Comparison of ENCODE assay signal across 25 mouse cellular contexts in the genomic region with DNA sequence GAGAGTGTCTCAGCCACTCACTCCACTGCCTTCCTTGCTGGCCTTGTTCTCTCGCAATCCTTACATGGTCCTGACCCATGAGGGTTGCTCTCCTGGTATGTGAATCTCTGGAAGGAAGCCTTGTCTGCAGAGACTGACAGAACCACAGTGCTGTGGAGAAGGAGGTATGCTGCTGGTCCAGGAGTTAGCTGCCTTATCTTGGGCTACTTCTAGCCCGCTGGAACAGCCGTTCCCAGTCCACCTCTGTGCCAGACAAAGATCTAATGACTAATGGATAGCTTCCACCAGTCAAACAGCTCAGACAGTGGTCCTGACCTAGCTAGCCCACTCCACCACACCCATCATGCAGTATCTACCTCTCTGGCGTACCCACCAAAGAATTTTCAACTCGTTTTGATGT. TPM values are rescaled to one million over a fixed set of nuclear protein-coding genes. Genes with fewer than 3 reads are reported as not detected.
DNase-seq lines count a peak whose midpoint lies in the region; TF ChIP-seq lines count a peak whose summit lies in the region.
"Had no signal": no experiment of that assay in that cellular context is flagged by ENCODE, and none has a peak within 500 bp of the region (broad histone marks: within the 10 kb centered on the region; RNA-seq: fewer than 3 reads in every experiment).

No protein-coding gene starts in this region.

- TF ChIP-seq POLR2A in heart, adult 2 months (IDR thresholded peaks at IDR 0.05; ENCODE audit: insufficient read depth, low read depth, low read length), result no peak

- H3K9me3 ChIP-seq in heart, embryonic 10.5 days, result no peaks in the 10 kb centered on the region
- H3K9me3 ChIP-seq: G1E had no signal

- 78% methylated on average over 5 of the region's 5 CpGs for WGBS in heart, adult 2 months
- 63% methylated on average over 5 of the region's 5 CpGs for WGBS in heart, embryonic 10.5 days

- H3K27me3 ChIP-seq in heart, adult 2 months (ENCODE audit: control insufficient read depth, insufficient read depth, low read length), result no peaks in the 10 kb centered on the region
- H3K27me3 ChIP-seq in heart, embryonic 10.5 days (ENCODE audit: insufficient read depth, poor library complexity, severe bottlenecking), result no peaks in the 10 kb centered on the region
- H3K27me3 ChIP-seq: CH12.LX, Patski had no signal

- no peak overlapping the region for H3K9ac ChIP-seq in heart, adult 2 months (ENCODE audit: low read depth, low read length)

- no peak for DNase-seq in gastrocnemius, adult 2 months
- no peak for DNase-seq in gastrocnemius, postnatal 14 days
- DNase-seq in heart, adult 11 months, result peak; percentile 80
- DNase-seq in heart, adult 2 months, result no peak
- DNase-seq in heart, embryonic 10.5 days (ENCODE audit: low spot score), result peak; percentile 71
- DNase-seq in heart, adult 18-20 months, result no peak
- DNase-seq: adrenal gland, adult 2 months; adrenal gland, adult 8-10 months; adrenal gland, postnatal 10 days; adrenal gland, postnatal 14 days; adrenal gland, postnatal 25 days; adrenal gland, postnatal 36 days; B cell, adult 2 months; cerebellum, adult 11 months; cerebellum, adult 11-12 months; cerebellum, adult 18-20 months had no signal

- H3K4me1 ChIP-seq in heart, adult 2 months (ENCODE audit: control insufficient read depth, insufficient read depth, low read length), result peaks cover 19% of the 10 kb centered on the region
- H3K4me1 ChIP-seq in heart, embryonic 10.5 days, result peaks cover 77% of the 10 kb centered on the region

- no peak for TF ChIP-seq CTCF in gastrocnemius, adult 2 months (IDR thresholded peaks at IDR 0.05)
- no peak for TF ChIP-seq CTCF in heart, adult 2 months (IDR thresholded peaks at IDR 0.05)

- no peaks in the 10 kb centered on the region for H3K36me3 ChIP-seq in heart, adult 2 months (ENCODE audit: control insufficient read depth, insufficient read depth, low read length)
- no peaks in the 10 kb centered on the region for H3K36me3 ChIP-seq in heart, embryonic 10.5 days
- H3K36me3 ChIP-seq: G1E had no signal

- intact Hi-C loops in gastrocnemius, adult 2 months (cut with DNase I), result no loop called here
- intact Hi-C loops in gastrocnemius, postnatal 14 days (cut with DNase I; ENCODE audit: low total_unique reads), result no loop called here
- intact Hi-C loops in heart, adult 2 months (cut with DNase I), result no loop called here

- peak overlapping the region; percentile 90; the same call in 1 of the 2 replicates for H3K27ac ChIP-seq in gastrocnemius, adult 2 months
- no peak overlapping the region for H3K27ac ChIP-seq in heart, adult 2 months
- no peak overlapping the region for H3K27ac ChIP-seq in heart, embryonic 10.5 days

- H3K4me3 ChIP-seq in gastrocnemius, adult 2 months, result no peak overlapping the region
- no peak overlapping the region for H3K4me3 ChIP-seq in heart, adult 2 months
- H3K4me3 ChIP-seq in heart, embryonic 10.5 days, result no peak overlapping the region

- no peaks in the 10 kb centered on the region for H3K79me2 ChIP-seq in heart, adult 2 months (replicated peaks; ENCODE audit: control insufficient read depth, insufficient read depth, low read length)

- TF ChIP-seq EP300 in heart, adult 2 months (IDR thresholded peaks at IDR 0.05; ENCODE audit: insufficient read depth, low read depth, low read length), result no peak

RNA-seq across cellular contexts. Expression of gene Ldha, which starts 4.9 kb away (rescaled TPM):
- 1,000 to 10,000 TPM; 2,441 to 2,897 TPM for total RNA-seq in gastrocnemius, adult 2 months (2021)
- 1,000 to 10,000 TPM; 2,600 to 2,686 TPM for total RNA-seq in gastrocnemius, postnatal 14 days (2021)
- 100 to 1,000 TPM; 738 to 741 TPM for total RNA-seq in heart, adult 2 months (2021)
- polyA plus RNA-seq in heart, adult 2 months (2012; rRNA removed), result 674 and 1,134 TPM in 2 replicates
- polyA plus RNA-seq in heart, embryonic 10.5 days (2016; fragmentation: Nextera tagmentation; extraction: Ambion mirVana), result 4,161 and 4,393 TPM in 2 replicates
- total RNA-seq in heart, adult 18-20 months (2021), result 100 to 1,000 TPM; 768 to 793 TPM

RNA-seq across cellular contexts. Expression of gene Ldhc, which starts 24.6 kb away (rescaled TPM):
- total RNA-seq in gastrocnemius, adult 2 months (2021), result not detected
- not detected for total RNA-seq in gastrocnemius, postnatal 14 days (2021)
- total RNA-seq in heart, adult 2 months (2021), result not detected
- polyA plus RNA-seq in heart, adult 2 months (2012; rRNA removed), result 1.1 and 2.3 TPM in 2 replicates
- polyA plus RNA-seq in heart, embryonic 10.5 days (2016; fragmentation: Nextera tagmentation; extraction: Ambion mirVana), result 0.13 TPM in 1 of 2 replicates, not detected in the other
- total RNA-seq in heart, adult 18-20 months (2021), result not detected
- total RNA-seq: adrenal gland, adult 18-20 months; adrenal gland, adult 2 months; adrenal gland, adult 8-10 months; adrenal gland, postnatal 10 days; adrenal gland, postnatal 14 days; adrenal gland, postnatal 25 days; adrenal gland, postnatal 36 days; adrenal gland, postnatal 4 days; CH12.LX; G1E; MEL had no signal
- polyA plus RNA-seq: activated CD4-positive, CD25-positive, alpha-beta regulatory T cell, adult 4 months; adrenal gland, adult 2 months; C2C12; CD4-positive, CD25-positive, alpha-beta regulatory T cell, adult 4 months; G1E; Patski had no signal

RNA-seq across cellular contexts. Expression of gene Gtf2h1, which starts 40.5 kb away (rescaled TPM):
- 10 to 100 TPM; 17.7 to 18.6 TPM for total RNA-seq in gastrocnemius, adult 2 months (2021)
- total RNA-seq in gastrocnemius, postnatal 14 days (2021), result 10 to 100 TPM; 14.5 to 16.8 TPM
- total RNA-seq in heart, adult 2 months (2021), result 10 to 100 TPM; 15.7 to 17.2 TPM
- 4.8 and 8.9 TPM in 2 replicates for polyA plus RNA-seq in heart, adult 2 months (2012; rRNA removed)
- 40.6 and 45.1 TPM in 2 replicates for polyA plus RNA-seq in heart, embryonic 10.5 days (2016; fragmentation: Nextera tagmentation; extraction: Ambion mirVana)
- total RNA-seq in heart, adult 18-20 months (2021), result 10 to 100 TPM; 15.9 to 19.4 TPM

RNA-seq across cellular contexts. Expression of gene Hps5, which starts 40.5 kb away (rescaled TPM):
- 10 to 100 TPM in 1 of 2 experiments, 1 to 10 TPM in 1; 9.7 to 11.3 TPM for total RNA-seq in gastrocnemius, adult 2 months (2021)
- 10 to 100 TPM; 10.5 to 11.9 TPM for total RNA-seq in gastrocnemius, postnatal 14 days (2021)
- total RNA-seq in heart, adult 2 months (2021), result 1 to 10 TPM; 7.5 to 9.2 TPM
- 5.2 and 8.4 TPM in 2 replicates for polyA plus RNA-seq in heart, adult 2 months (2012; rRNA removed)
- polyA plus RNA-seq in heart, embryonic 10.5 days (2016; fragmentation: Nextera tagmentation; extraction: Ambion mirVana), result 13.9 and 14.5 TPM in 2 replicates
- total RNA-seq in heart, adult 18-20 months (2021), result 10 to 100 TPM in 1 of 2 experiments, 1 to 10 TPM in 1; 7.7 to 11.6 TPM

Comparison
In these comparisons a context has a peak if more than half of its experiments do, and no peak if none do; other contexts are left out.
1. DNase-seq: peak in heart, adult 11 months (single experiment) and heart, embryonic 10.5 days (single experiment); none in gastrocnemius, adult 2 months (single experiment), gastrocnemius, postnatal 14 days (single experiment), heart, adult 2 months (0 of 2) and heart, adult 18-20 months (0 of 2).